Mouse (Mus musculus): ENCODE data around the gene Trp73. TPM values are rescaled to one million over a fixed set of nuclear protein-coding genes. Genes with fewer than 3 reads are reported as not detected.

The Trp73 gene
- total and polyA plus RNA-seq, 2 experiments from 2014 or later = not detected

GRCm38 (mm10) chr4:154086436-154086835 is 53.6 kb downstream of the Trp73 start:
- TF ChIP-seq EP300 (IDR thresholded peaks at IDR 0.05; ENCODE audit: low read depth) (no peak), CTCF (IDR thresholded peaks at IDR 0.05; ENCODE audit: low read depth) (no peak)
- Histone ChIP-seq H3K4me2 (ENCODE audit: low read depth, low read length) (no peak overlapping the region), H3K27me3 (ENCODE audit: control insufficient read depth, insufficient read depth, low read length) (peaks cover 23% of the 10 kb centered on the region), H3K36me3 (replicated peaks; ENCODE audit: control insufficient read depth, insufficient read depth, low read length) (no peaks in the 10 kb centered on the region), H3K27ac (ENCODE audit: low read depth) (no peak overlapping the region), H3K4me3 (ENCODE audit: low read depth, low read length) (no peak overlapping the region), H3K4me1 (ENCODE audit: control insufficient read depth, insufficient read depth) (no peaks in the 10 kb centered on the region), H3K9ac (replicated peaks; ENCODE audit: low read depth, low read length) (no peak overlapping the region), H3K9me3 (replicated peaks; ENCODE audit: control insufficient read depth, low read length) (no peaks in the 10 kb centered on the region)
- ATAC-seq (ENCODE audit: insufficient read depth, low read depth) (no peak), DNase-seq (ENCODE audit: low spot score) (no peak)
- WGBS = 77% methylated on average over 8 of the region's 8 CpGs

- DNase-seq (ENCODE audit: low spot score) (no peak), ATAC-seq (ENCODE audit: insufficient read depth, low read depth) (no peak)
- Histone ChIP-seq H3K36me3 (replicated peaks; ENCODE audit: control insufficient read depth, insufficient read depth, low read length) (no peaks in the 10 kb centered on the region), H3K9me3 (replicated peaks; ENCODE audit: control insufficient read depth, low read length) (no peaks in the 10 kb centered on the region), H3K9ac (replicated peaks; ENCODE audit: low read depth, low read length) (no peak overlapping the region), H3K27ac (ENCODE audit: low read depth) (no peak overlapping the region), H3K27me3 (ENCODE audit: control insufficient read depth, insufficient read depth, low read length) (peaks cover 28% of the 10 kb centered on the region), H3K4me1 (ENCODE audit: control insufficient read depth, insufficient read depth) (no peaks in the 10 kb centered on the region), H3K4me3 (ENCODE audit: low read depth, low read length) (no peak overlapping the region), H3K4me2 (ENCODE audit: low read depth, low read length) (no peak overlapping the region)
- TF ChIP-seq EP300 (IDR thresholded peaks at IDR 0.05; ENCODE audit: low read depth) (no peak), CTCF (IDR thresholded peaks at IDR 0.05; ENCODE audit: low read depth) (no peak)
- 57% methylated on average over 3 of the region's 3 CpGs for whole genome bisulfite sequencing
Measured at GRCm38 (mm10) chr4:154085856-154086255, 54.2 kb downstream of the Trp73 start.

- Histone ChIP-seq H3K27me3 (ENCODE audit: control insufficient read depth, insufficient read depth, low read length) (peaks cover 43% of the 10 kb centered on the region), H3K9me3 (replicated peaks; ENCODE audit: control insufficient read depth, low read length) (no peaks in the 10 kb centered on the region)
- 0% methylated on average over 1 of the region's 1 CpGs for WGBS
Measured at GRCm38 (mm10) chr4:154081974-154082373, 58.0 kb downstream of the Trp73 start.

GRCm38 (mm10) chr4:154081021-154081420 is 59.0 kb downstream of the Trp73 start:
- Histone ChIP-seq H3K4me2 (ENCODE audit: low read depth, low read length) (no peak overlapping the region), H3K36me3 (replicated peaks; ENCODE audit: control insufficient read depth, insufficient read depth, low read length) (no peaks in the 10 kb centered on the region), H3K27me3 (ENCODE audit: control insufficient read depth, insufficient read depth, low read length) (peaks cover 36% of the 10 kb centered on the region), H3K27ac (ENCODE audit: low read depth) (no peak overlapping the region), H3K9ac (replicated peaks; ENCODE audit: low read depth, low read length) (no peak overlapping the region), H3K4me1 (ENCODE audit: control insufficient read depth, insufficient read depth) (no peaks in the 10 kb centered on the region), H3K4me3 (ENCODE audit: low read depth, low read length) (no peak overlapping the region), H3K9me3 (replicated peaks; ENCODE audit: control insufficient read depth, low read length) (no peaks in the 10 kb centered on the region)
- 3% methylated on average over 13 of the region's 13 CpGs for WGBS
- DNase-seq (ENCODE audit: low spot score) (no peak), ATAC-seq (ENCODE audit: insufficient read depth, low read depth) (no peak)
- no peak for TF ChIP-seq CTCF (IDR thresholded peaks at IDR 0.05; ENCODE audit: low read depth)
- no peak for TF ChIP-seq EP300 (IDR thresholded peaks at IDR 0.05; ENCODE audit: low read depth)

More at GRCm38 (mm10) chr4:154081974-154082373, 58.0 kb downstream of the Trp73 start:
- TF ChIP-seq CTCF (IDR thresholded peaks at IDR 0.05; ENCODE audit: low read depth) (no peak), EP300 (IDR thresholded peaks at IDR 0.05; ENCODE audit: low read depth) (no peak)
- DNase-seq (ENCODE audit: low spot score) (no peak), ATAC-seq (ENCODE audit: insufficient read depth, low read depth) (no peak)
- Histone ChIP-seq H3K4me3 (ENCODE audit: low read depth, low read length) (no peak overlapping the region), H3K4me1 (ENCODE audit: control insufficient read depth, insufficient read depth) (no peaks in the 10 kb centered on the region), H3K9ac (replicated peaks; ENCODE audit: low read depth, low read length) (no peak overlapping the region), H3K27ac (ENCODE audit: low read depth) (no peak overlapping the region), H3K4me2 (ENCODE audit: low read depth, low read length) (no peak overlapping the region), H3K36me3 (replicated peaks; ENCODE audit: control insufficient read depth, insufficient read depth, low read length) (no peaks in the 10 kb centered on the region)

- WGBS = 44% methylated on average over 4 of the region's 4 CpGs
Measured at GRCm38 (mm10) chr4:154080211-154080610, 59.8 kb downstream of the Trp73 start.

GRCm38 (mm10) chr4:154071941-154072340 is 68.1 kb downstream of the Trp73 start:
- H3K36me3 ChIP-seq (replicated peaks; ENCODE audit: control insufficient read depth, insufficient read depth, low read length) = no peaks in the 10 kb centered on the region
- ATAC-seq (ENCODE audit: insufficient read depth, low read depth) (no peak), DNase-seq (ENCODE audit: low spot score) (no peak)
- H3K4me1 ChIP-seq (ENCODE audit: control insufficient read depth, insufficient read depth) = no peaks in the 10 kb centered on the region
- H3K4me2 ChIP-seq (ENCODE audit: low read depth, low read length) = no peak overlapping the region
- 14% methylated on average over 13 of the region's 16 CpGs for WGBS
- H3K27ac ChIP-seq (ENCODE audit: low read depth) = no peak overlapping the region
- peaks cover 35% of the 10 kb centered on the region for H3K27me3 ChIP-seq (ENCODE audit: control insufficient read depth, insufficient read depth, low read length)
- no peak overlapping the region for H3K9ac ChIP-seq (replicated peaks; ENCODE audit: low read depth, low read length)
- H3K4me3 ChIP-seq (ENCODE audit: low read depth, low read length) = no peak overlapping the region
- TF ChIP-seq EP300 (IDR thresholded peaks at IDR 0.05; ENCODE audit: low read depth) = no peak
- no peak for TF ChIP-seq CTCF (IDR thresholded peaks at IDR 0.05; ENCODE audit: low read depth)
- no peaks in the 10 kb centered on the region for H3K9me3 ChIP-seq (replicated peaks; ENCODE audit: control insufficient read depth, low read length)

More at GRCm38 (mm10) chr4:154080211-154080610, 59.8 kb downstream of the Trp73 start:
- H3K4me2 ChIP-seq (ENCODE audit: low read depth, low read length) = no peak overlapping the region
- no peak for ATAC-seq (ENCODE audit: insufficient read depth, low read depth)
- no peak for TF ChIP-seq EP300 (IDR thresholded peaks at IDR 0.05; ENCODE audit: low read depth)
- TF ChIP-seq CTCF (IDR thresholded peaks at IDR 0.05; ENCODE audit: low read depth) = no peak
- DNase-seq (ENCODE audit: low spot score) = no peak
- H3K9me3 ChIP-seq (replicated peaks; ENCODE audit: control insufficient read depth, low read length) = no peaks in the 10 kb centered on the region
- no peaks in the 10 kb centered on the region for H3K36me3 ChIP-seq (replicated peaks; ENCODE audit: control insufficient read depth, insufficient read depth, low read length)
- H3K9ac ChIP-seq (replicated peaks; ENCODE audit: low read depth, low read length) = no peak overlapping the region
- H3K4me1 ChIP-seq (ENCODE audit: control insufficient read depth, insufficient read depth) = no peaks in the 10 kb centered on the region
- no peak overlapping the region for H3K4me3 ChIP-seq (ENCODE audit: low read depth, low read length)
- no peak overlapping the region for H3K27ac ChIP-seq (ENCODE audit: low read depth)
- peaks cover 36% of the 10 kb centered on the region for H3K27me3 ChIP-seq (ENCODE audit: control insufficient read depth, insufficient read depth, low read length)

Measured in heart, postnatal 0 days (tissue).